In the genomic region with DNA sequence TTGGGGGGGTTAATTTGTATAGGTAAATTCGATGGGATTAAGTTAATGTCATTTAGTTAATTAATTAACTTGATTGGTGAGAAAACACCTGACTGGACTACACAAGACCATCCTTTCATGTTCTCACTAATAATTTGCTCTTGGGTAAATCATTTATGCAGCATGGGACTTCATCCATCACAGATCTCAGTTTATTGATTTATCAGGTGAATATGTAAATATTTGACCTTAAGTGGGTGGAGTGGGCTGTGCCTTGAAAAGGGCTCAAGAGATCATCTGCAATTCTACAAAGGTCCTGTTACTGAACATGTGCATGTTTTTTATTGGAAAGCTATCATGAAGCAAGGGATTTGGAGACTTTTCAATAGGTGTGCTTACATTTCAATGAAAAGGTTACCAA, we compare ENCODE assay signal across 33 mouse cellular contexts.
"Had no signal": no experiment of that assay in that cellular context is flagged by ENCODE, and none has a peak within 500 bp of the region (broad histone marks: within the 10 kb centered on the region; RNA-seq: fewer than 3 reads in every experiment).

No protein-coding gene starts in this region.

- H3K4me1 ChIP-seq: heart, embryonic 10.5 days; heart, embryonic 12.5 days; heart, embryonic 13.5 days; heart, embryonic 15.5 days; hindbrain, embryonic 10.5 days; hindbrain, embryonic 12.5 days; hindbrain, embryonic 13.5 days; hindbrain, embryonic 15.5 days; intestine, embryonic 15.5 days; kidney, embryonic 15.5 days had no signal

- H3K9ac ChIP-seq: heart, embryonic 12.5 days; heart, embryonic 13.5 days; heart, embryonic 15.5 days; hindbrain, embryonic 12.5 days; hindbrain, embryonic 13.5 days; hindbrain, embryonic 14.5 days; hindbrain, embryonic 15.5 days; intestine, embryonic 15.5 days; kidney, embryonic 15.5 days had no signal

- H3K9me3 ChIP-seq: heart, embryonic 10.5 days; heart, embryonic 12.5 days; heart, embryonic 13.5 days; heart, embryonic 15.5 days; hindbrain, embryonic 10.5 days; hindbrain, embryonic 12.5 days; hindbrain, embryonic 13.5 days; hindbrain, embryonic 15.5 days; intestine, embryonic 15.5 days; kidney, embryonic 15.5 days had no signal

- H3K27ac ChIP-seq: heart, adult 2 months; heart, embryonic 10.5 days; heart, embryonic 13.5 days; heart, embryonic 15.5 days; hindbrain, embryonic 10.5 days; hindbrain, embryonic 12.5 days; hindbrain, embryonic 13.5 days; hindbrain, embryonic 14.5 days; hindbrain, embryonic 15.5 days; hindbrain, postnatal 0 days; intestine, embryonic 15.5 days; kidney, embryonic 15.5 days; kidney, postnatal 0 days; layer of hippocampus, adult 2 months had no signal

- H3K4me2 ChIP-seq: heart, embryonic 11.5 days; heart, embryonic 12.5 days; heart, embryonic 13.5 days; heart, embryonic 15.5 days; hindbrain, embryonic 12.5 days; hindbrain, embryonic 13.5 days; hindbrain, embryonic 14.5 days; hindbrain, embryonic 15.5 days; intestine, embryonic 15.5 days; kidney, embryonic 15.5 days had no signal

- DNase-seq: heart, adult 18-20 months; heart, adult 2 months; heart, postnatal 10 days; heart, postnatal 14 days; heart, postnatal 36 days; heart, postnatal 4 days; kidney, adult 11 months; kidney, adult 8-10 months; kidney, postnatal 10 days; kidney, postnatal 14 days; kidney, postnatal 25 days; kidney, postnatal 36 days; layer of hippocampus, adult 9-11 months; layer of hippocampus, postnatal 36 days had no signal

- ATAC-seq: hindbrain, embryonic 16.5 days; hindbrain, postnatal 0 days; inflammation-experienced regulatory T-cells, adult 6 months; intestine, embryonic 15.5 days; intestine, embryonic 16.5 days; intestine, postnatal 0 days had no signal

- H3K36me3 ChIP-seq: heart, embryonic 10.5 days; heart, embryonic 12.5 days; heart, embryonic 13.5 days; heart, embryonic 15.5 days; hindbrain, embryonic 10.5 days; hindbrain, embryonic 12.5 days; hindbrain, embryonic 13.5 days; hindbrain, embryonic 15.5 days; intestine, embryonic 15.5 days; kidney, embryonic 15.5 days had no signal

- H3K4me3 ChIP-seq: heart, adult 2 months; heart, embryonic 10.5 days; heart, embryonic 12.5 days; heart, embryonic 13.5 days; heart, embryonic 15.5 days; hindbrain, embryonic 10.5 days; hindbrain, embryonic 12.5 days; hindbrain, embryonic 13.5 days; hindbrain, embryonic 15.5 days; intestine, embryonic 15.5 days; kidney, embryonic 15.5 days; layer of hippocampus, adult 2 months had no signal

- H3K27me3 ChIP-seq: heart, embryonic 12.5 days; heart, embryonic 13.5 days; heart, embryonic 15.5 days; hindbrain, embryonic 12.5 days; hindbrain, embryonic 13.5 days; hindbrain, embryonic 15.5 days; intestine, embryonic 15.5 days; kidney, embryonic 15.5 days had no signal
